8 mouse cellular contexts compared by ENCODE assay signal in the genomic region with DNA sequence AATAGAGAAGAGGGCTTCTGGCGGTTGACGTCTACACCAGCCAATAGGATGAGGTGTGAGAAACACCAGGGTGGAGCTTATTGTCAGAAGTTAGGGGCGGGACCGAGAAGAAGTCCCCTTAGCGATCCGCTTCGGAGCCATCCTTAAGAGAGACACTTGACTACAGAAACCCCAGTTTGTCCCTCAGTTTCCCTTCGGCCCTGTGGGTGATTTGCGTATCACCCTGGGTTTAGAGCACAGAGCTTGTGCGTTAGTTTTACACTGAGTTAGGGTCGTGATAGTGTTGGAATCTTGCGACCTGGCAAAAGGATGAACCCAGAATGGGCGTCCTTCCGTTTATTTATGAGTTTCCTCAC. TPM values are rescaled to one million over a fixed set of nuclear protein-coding genes. Genes with fewer than 3 reads are reported as not detected.
DNase-seq lines count a peak whose midpoint lies in the region; ATAC-seq and TF ChIP-seq lines count a peak whose summit lies in the region.

No protein-coding gene starts in this region.

- peak overlapping the region; percentile 63 for H3K4me2 ChIP-seq in embryonic facial prominence, embryonic 12.5 days (replicated peaks)
- H3K4me2 ChIP-seq in intestine, embryonic 15.5 days (replicated peaks): peak overlapping the region; percentile 75
- peak overlapping the region; percentile 86 for H3K4me2 ChIP-seq in neural tube, embryonic 12.5 days (replicated peaks)

- no peak for ATAC-seq in embryonic facial prominence, embryonic 12.5 days (ENCODE audit: insufficient number of reproducible peaks, insufficient read depth, low FRiP score, low TSS enrichment)
- ATAC-seq in intestine, embryonic 15.5 days: no peak
- no peak for ATAC-seq in neural tube, embryonic 12.5 days (ENCODE audit: low FRiP score, low read depth)

- H3K4me1 ChIP-seq in embryonic facial prominence, embryonic 12.5 days: peaks cover 15% of the 10 kb centered on the region
- peaks cover 30% of the 10 kb centered on the region for H3K4me1 ChIP-seq in intestine, embryonic 15.5 days (replicated peaks)
- peaks cover 17% of the 10 kb centered on the region for H3K4me1 ChIP-seq in neural tube, embryonic 12.5 days

- no peaks in the 10 kb centered on the region for H3K27me3 ChIP-seq in embryonic facial prominence, embryonic 12.5 days
- no peaks in the 10 kb centered on the region for H3K27me3 ChIP-seq in intestine, embryonic 15.5 days (replicated peaks)
- no peaks in the 10 kb centered on the region for H3K27me3 ChIP-seq in neural tube, embryonic 12.5 days (replicated peaks)

- H3K36me3 ChIP-seq in embryonic facial prominence, embryonic 12.5 days: peaks cover 12% of the 10 kb centered on the region; the same call in 1 of the 2 replicates
- H3K36me3 ChIP-seq in intestine, embryonic 15.5 days: 0 out of 2 replicates have a peak, but pooled peaks cover 4% of the 10 kb centered on the region
- peaks cover 19% of the 10 kb centered on the region for H3K36me3 ChIP-seq in neural tube, embryonic 12.5 days

- WGBS in embryonic facial prominence, embryonic 12.5 days: under 1% methylated on average over 14 of the region's 14 CpGs
- WGBS in intestine, embryonic 15.5 days: under 1% methylated on average over 14 of the region's 14 CpGs
- WGBS in neural tube, embryonic 12.5 days: under 1% methylated on average over 14 of the region's 14 CpGs

- H3K9me3 ChIP-seq in embryonic facial prominence, embryonic 12.5 days: no peaks in the 10 kb centered on the region
- no peaks in the 10 kb centered on the region for H3K9me3 ChIP-seq in intestine, embryonic 15.5 days
- H3K9me3 ChIP-seq in neural tube, embryonic 12.5 days: no peaks in the 10 kb centered on the region

- peak overlapping the region; percentile 100 for H3K27ac ChIP-seq in layer of hippocampus, adult 2 months
- H3K27ac ChIP-seq in embryonic facial prominence, embryonic 12.5 days: peak overlapping the region; percentile 61
- peak overlapping the region; percentile 80 for H3K27ac ChIP-seq in intestine, embryonic 15.5 days
- H3K27ac ChIP-seq in neural tube, embryonic 12.5 days: peak overlapping the region; percentile 60; the same call in 1 of the 2 replicates

- peak overlapping the region; percentile 60 for H3K9ac ChIP-seq in embryonic facial prominence, embryonic 12.5 days
- H3K9ac ChIP-seq in intestine, embryonic 15.5 days: peak overlapping the region; percentile 56
- H3K9ac ChIP-seq in neural tube, embryonic 12.5 days: peak overlapping the region; percentile 64

- intact Hi-C loops in gastrocnemius, postnatal 36 days (cut with DNase I): no loop called here

- DNase-seq in layer of hippocampus, adult 2 months (ENCODE audit: low spot score in 2 of 2): no peak
- no peak for DNase-seq in layer of hippocampus, postnatal 25 days (ENCODE audit: extremely low spot score in 1 of 2, low spot score in 1 of 2)
- no peak for DNase-seq in thymus, adult 18-20 months
- DNase-seq in right cerebral cortex, postnatal 36 days (ENCODE audit: low spot score in 2 of 2): no peak
- no peak for DNase-seq in gastrocnemius, postnatal 36 days

- no peak for TF ChIP-seq CTCF in layer of hippocampus, adult 2 months (conservative IDR thresholded peaks at IDR 0.05)

- peak overlapping the region; percentile 72 for H3K4me3 ChIP-seq in layer of hippocampus, adult 2 months
- peak overlapping the region; percentile 68 for H3K4me3 ChIP-seq in embryonic facial prominence, embryonic 12.5 days
- peak overlapping the region; percentile 68 for H3K4me3 ChIP-seq in intestine, embryonic 15.5 days (replicated peaks)
- peak overlapping the region; percentile 55 for H3K4me3 ChIP-seq in neural tube, embryonic 12.5 days

RNA-seq across cellular contexts. Expression of gene Opa3, which starts 0.6 kb away (rescaled TPM):
- 10 to 100 TPM; 37.4 to 38.7 TPM for total RNA-seq in layer of hippocampus, adult 2 months (2021)
- 10 to 100 TPM; 36.5 to 41.5 TPM for total RNA-seq in layer of hippocampus, postnatal 25 days (2021)
- 38.2 and 40.1 TPM in 2 replicates for polyA plus RNA-seq in embryonic facial prominence, embryonic 12.5 days (2016; fragmentation: Nextera tagmentation; extraction: Ambion mirVana)
- polyA plus RNA-seq in intestine, embryonic 15.5 days (2015; fragmentation: Nextera tagmentation; extraction: Ambion mirVana): 36.8 and 39.4 TPM in 2 replicates
- polyA plus RNA-seq in neural tube, embryonic 12.5 days (2016; fragmentation: Nextera tagmentation; extraction: Ambion mirVana): 42.1 and 43.9 TPM in 2 replicates
- total RNA-seq in gastrocnemius, postnatal 36 days (2021): 10 to 100 TPM; 36.9 to 39.9 TPM

RNA-seq across cellular contexts. Expression of gene Gpr4, which starts 16.4 kb away (rescaled TPM):
- 1 to 10 TPM; 1.6 to 2.5 TPM for total RNA-seq in layer of hippocampus, adult 2 months (2021)
- total RNA-seq in layer of hippocampus, postnatal 25 days (2021): 1 to 10 TPM; 2.2 to 2.5 TPM
- polyA plus RNA-seq in embryonic facial prominence, embryonic 12.5 days (2016; fragmentation: Nextera tagmentation; extraction: Ambion mirVana): 1.4 and 1.7 TPM in 2 replicates
- polyA plus RNA-seq in intestine, embryonic 15.5 days (2015; fragmentation: Nextera tagmentation; extraction: Ambion mirVana): 1.4 and 1.5 TPM in 2 replicates
- 1.9 and 2.3 TPM in 2 replicates for polyA plus RNA-seq in neural tube, embryonic 12.5 days (2016; fragmentation: Nextera tagmentation; extraction: Ambion mirVana)
- total RNA-seq in gastrocnemius, postnatal 36 days (2021): 1 to 10 TPM; 2.2 to 2.6 TPM

RNA-seq across cellular contexts. Expression of gene Vasp, which starts 42.8 kb away (rescaled TPM):
- 10 to 100 TPM; 15.7 to 17.1 TPM for total RNA-seq in layer of hippocampus, adult 2 months (2021)
- total RNA-seq in layer of hippocampus, postnatal 25 days (2021): 10 to 100 TPM; 15.2 to 16.3 TPM
- 68.2 and 69.3 TPM in 2 replicates for polyA plus RNA-seq in embryonic facial prominence, embryonic 12.5 days (2016; fragmentation: Nextera tagmentation; extraction: Ambion mirVana)
- polyA plus RNA-seq in intestine, embryonic 15.5 days (2015; fragmentation: Nextera tagmentation; extraction: Ambion mirVana): 109 and 114 TPM in 2 replicates
- 53.4 and 56.3 TPM in 2 replicates for polyA plus RNA-seq in neural tube, embryonic 12.5 days (2016; fragmentation: Nextera tagmentation; extraction: Ambion mirVana)
- 10 to 100 TPM; 15.9 to 20.6 TPM for total RNA-seq in gastrocnemius, postnatal 36 days (2021)

RNA-seq across cellular contexts. Expression of gene Ppm1n, which starts 51.1 kb away (rescaled TPM):
- not detected for total RNA-seq in layer of hippocampus, adult 2 months (2021)
- total RNA-seq in layer of hippocampus, postnatal 25 days (2021): not detected
- 0.18 TPM in 1 of 2 replicates, not detected in the other for polyA plus RNA-seq in embryonic facial prominence, embryonic 12.5 days (2016; fragmentation: Nextera tagmentation; extraction: Ambion mirVana)
- polyA plus RNA-seq in intestine, embryonic 15.5 days (2015; fragmentation: Nextera tagmentation; extraction: Ambion mirVana): 0.14 and 0.34 TPM in 2 replicates
- polyA plus RNA-seq in neural tube, embryonic 12.5 days (2016; fragmentation: Nextera tagmentation; extraction: Ambion mirVana): 0.20 TPM in 1 of 2 replicates, not detected in the other
- total RNA-seq in gastrocnemius, postnatal 36 days (2021): under 1 TPM in 1 of 2 experiments, not detected in 1; 0.35 TPM

RNA-seq across cellular contexts. Expression of gene Eml2, which starts 52.5 kb away (rescaled TPM):
- total RNA-seq in layer of hippocampus, adult 2 months (2021): 100 to 1,000 TPM; 159 to 162 TPM
- total RNA-seq in layer of hippocampus, postnatal 25 days (2021): 100 to 1,000 TPM; 157 to 164 TPM
- polyA plus RNA-seq in embryonic facial prominence, embryonic 12.5 days (2016; fragmentation: Nextera tagmentation; extraction: Ambion mirVana): 4.5 and 4.9 TPM in 2 replicates
- polyA plus RNA-seq in intestine, embryonic 15.5 days (2015; fragmentation: Nextera tagmentation; extraction: Ambion mirVana): 6.5 and 7.3 TPM in 2 replicates
- 5.1 and 6.6 TPM in 2 replicates for polyA plus RNA-seq in neural tube, embryonic 12.5 days (2016; fragmentation: Nextera tagmentation; extraction: Ambion mirVana)
- 1 to 10 TPM; 9.6 to 10.0 TPM for total RNA-seq in gastrocnemius, postnatal 36 days (2021)
